Mouse (Mus musculus): ENCODE measurements around the gene Izumo1. TPM values are rescaled to one million over a fixed set of nuclear protein-coding genes. Genes with fewer than 3 reads are reported as not detected.
A peak's percentile ranks its signal among the peaks of the same experiment; 100 is the strongest.

Gene Izumo1
- polyA plus RNA-seq, 1 experiment from 2014 or later = 0.35 TPM

DNA sequence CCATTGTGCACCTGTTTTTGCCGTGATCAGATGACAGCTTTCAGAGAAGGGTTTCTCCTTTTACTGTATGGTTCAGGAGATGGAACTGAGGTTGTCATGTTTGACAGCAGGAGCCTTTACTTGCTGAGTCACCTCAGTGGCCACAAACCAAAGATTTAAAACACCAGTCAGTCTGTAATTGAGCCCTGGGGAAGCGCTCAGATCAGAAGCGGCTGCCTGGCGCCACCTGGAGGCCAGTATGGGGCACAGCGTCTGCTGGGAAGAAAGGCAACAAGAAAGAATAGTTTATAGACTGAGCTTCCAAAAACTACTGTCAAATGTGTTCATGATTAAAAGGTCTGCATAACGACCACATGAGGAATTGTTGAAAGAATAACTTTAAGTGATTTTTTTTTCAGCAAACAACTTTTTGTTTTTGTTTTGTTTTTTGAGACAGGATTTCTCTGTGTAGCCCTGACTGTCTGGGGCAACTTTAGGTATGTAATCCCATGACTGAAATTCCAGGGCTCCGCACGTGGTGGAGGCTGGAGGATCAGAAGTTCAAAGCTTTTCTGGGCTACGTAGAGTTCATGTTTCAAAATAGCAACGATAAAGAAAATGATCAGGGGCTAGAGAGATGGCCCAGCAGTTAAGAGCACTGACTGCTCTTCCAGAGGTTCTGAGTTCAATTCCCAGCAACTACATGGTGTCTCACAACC lies 28.3 kb upstream of the Izumo1 start:
- no peaks in the 10 kb centered on the region for H3K27me3 ChIP-seq
- no peak overlapping the region for H3K27ac ChIP-seq
- no peak overlapping the region for H3K9ac ChIP-seq
- H3K4me1 ChIP-seq (replicated peaks) = peaks cover 3% of the 10 kb centered on the region
- 16% methylated on average over 10 of the region's 10 CpGs for WGBS
- H3K4me3 ChIP-seq = no peak overlapping the region
- H3K9me3 ChIP-seq (replicated peaks) = no peaks in the 10 kb centered on the region
- H3K36me3 ChIP-seq = no peaks in the 10 kb centered on the region
- no peak overlapping the region for H3K4me2 ChIP-seq
- ATAC-seq (replicated peaks; ENCODE audit: insufficient number of reproducible peaks, insufficient read depth, low FRiP score, low read depth) = no peak

DNA sequence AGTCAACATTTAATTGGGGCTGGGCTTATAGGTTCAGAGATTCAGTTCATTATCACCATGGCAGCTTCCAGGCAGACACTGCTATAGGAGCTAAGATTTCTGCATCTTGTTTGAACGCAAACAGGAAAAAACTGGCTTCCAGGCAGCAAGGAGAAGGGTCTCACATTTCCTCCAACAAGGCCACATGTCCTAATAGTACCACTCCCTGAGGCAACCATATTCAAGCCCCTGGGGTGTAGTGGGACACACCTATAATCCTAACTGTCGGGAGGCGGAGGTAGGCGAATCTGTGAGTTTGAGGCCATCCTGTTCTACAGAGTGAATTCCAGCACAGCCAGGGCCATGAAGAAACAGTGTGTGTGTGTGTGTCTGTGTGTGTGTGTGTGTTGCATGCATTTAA lies 26.4 kb upstream of the Izumo1 start:
- Histone ChIP-seq H3K27ac (no peak overlapping the region), H3K4me2 (no peak overlapping the region), H3K9me3 (replicated peaks) (no peaks in the 10 kb centered on the region), H3K27me3 (no peaks in the 10 kb centered on the region), H3K4me1 (replicated peaks) (peaks cover 5% of the 10 kb centered on the region), H3K4me3 (no peak overlapping the region), H3K9ac (no peak overlapping the region), H3K36me3 (no peaks in the 10 kb centered on the region)
- no peak for ATAC-seq (replicated peaks; ENCODE audit: insufficient number of reproducible peaks, insufficient read depth, low FRiP score, low read depth)
- 79% methylated on average over 4 of the region's 4 CpGs for WGBS

DNA sequence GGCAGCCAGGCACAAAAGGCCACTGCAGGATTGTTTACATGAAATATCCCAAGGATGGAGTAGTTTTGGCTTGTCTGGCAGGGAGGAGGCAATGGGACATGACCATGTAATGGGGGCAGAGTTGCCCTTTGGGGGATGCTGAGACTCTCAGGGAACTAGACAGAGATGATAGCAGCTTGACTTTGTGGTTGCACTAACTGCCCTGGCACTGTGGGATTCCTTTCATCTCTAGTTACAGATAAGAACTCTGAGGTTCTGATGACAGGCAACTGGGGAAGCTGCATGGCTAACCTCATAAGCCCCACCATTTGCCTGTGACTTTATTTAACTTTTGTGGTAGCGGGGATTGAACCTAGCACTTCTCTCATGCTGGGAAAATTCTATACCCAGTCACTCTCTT lies 25.5 kb upstream of the Izumo1 start:
- no peaks in the 10 kb centered on the region for H3K9me3 ChIP-seq (replicated peaks)
- ATAC-seq (replicated peaks; ENCODE audit: insufficient number of reproducible peaks, insufficient read depth, low FRiP score, low read depth) = no peak
- 48% methylated on average over 1 of the region's 1 CpGs for WGBS
- H3K4me2 ChIP-seq = no peak overlapping the region
- H3K4me3 ChIP-seq = no peak overlapping the region
- peaks cover 5% of the 10 kb centered on the region for H3K4me1 ChIP-seq (replicated peaks)
- H3K27me3 ChIP-seq = no peaks in the 10 kb centered on the region
- H3K36me3 ChIP-seq = no peaks in the 10 kb centered on the region
- no peak overlapping the region for H3K9ac ChIP-seq
- no peak overlapping the region for H3K27ac ChIP-seq

GRCm38 (mm10) chr7:45597013-45597412 lies 24.6 kb upstream of the Izumo1 start:
- ATAC-seq (replicated peaks; ENCODE audit: insufficient number of reproducible peaks, insufficient read depth, low FRiP score, low read depth) = no peak
- Histone ChIP-seq H3K4me2 (no peak overlapping the region), H3K9ac (no peak overlapping the region), H3K27ac (no peak overlapping the region), H3K4me1 (replicated peaks) (peaks cover 5% of the 10 kb centered on the region), H3K4me3 (no peak overlapping the region), H3K27me3 (no peaks in the 10 kb centered on the region), H3K9me3 (replicated peaks) (no peaks in the 10 kb centered on the region), H3K36me3 (no peaks in the 10 kb centered on the region)
- 83% methylated on average over 5 of the region's 5 CpGs for WGBS

DNA sequence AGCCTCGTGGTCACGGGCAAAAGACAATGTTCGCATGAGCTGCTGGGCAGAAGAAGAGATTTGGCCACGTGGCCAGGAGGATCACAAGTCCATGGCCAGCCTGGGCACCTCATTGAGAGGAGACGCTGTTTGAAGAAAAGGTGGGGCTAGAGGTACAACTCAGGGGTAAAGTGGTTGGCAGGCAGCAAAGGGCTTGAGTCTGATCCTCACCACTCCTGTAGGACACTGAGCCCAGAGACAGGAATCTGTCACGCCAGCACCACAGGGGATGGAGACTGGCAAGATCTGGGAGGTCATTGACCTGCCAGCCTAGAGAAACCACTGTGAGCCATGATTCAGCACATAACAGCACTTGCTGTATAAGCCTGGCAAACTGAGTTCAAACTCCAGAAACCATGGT lies 24.1 kb upstream of the Izumo1 start:
- peaks cover 5% of the 10 kb centered on the region for H3K4me1 ChIP-seq (replicated peaks)
- H3K9me3 ChIP-seq (replicated peaks) = no peaks in the 10 kb centered on the region
- H3K36me3 ChIP-seq = no peaks in the 10 kb centered on the region
- no peak overlapping the region for H3K4me3 ChIP-seq
- no peak overlapping the region for H3K27ac ChIP-seq
- no peak for ATAC-seq (replicated peaks; ENCODE audit: insufficient number of reproducible peaks, insufficient read depth, low FRiP score, low read depth)
- no peaks in the 10 kb centered on the region for H3K27me3 ChIP-seq
- H3K4me2 ChIP-seq = no peak overlapping the region
- 89% methylated on average over 6 of the region's 6 CpGs for WGBS
- H3K9ac ChIP-seq = no peak overlapping the region

- ATAC-seq (replicated peaks; ENCODE audit: insufficient number of reproducible peaks, insufficient read depth, low FRiP score, low read depth) = no peak
- no peak overlapping the region for H3K4me3 ChIP-seq
- H3K27ac ChIP-seq = no peak overlapping the region
- no peaks in the 10 kb centered on the region for H3K27me3 ChIP-seq
- H3K9me3 ChIP-seq (replicated peaks) = no peaks in the 10 kb centered on the region
- no peaks in the 10 kb centered on the region for H3K36me3 ChIP-seq
- 0 out of 2 replicates have a peak overlapping the region, but pooled peaks have one; percentile 5 for H3K9ac ChIP-seq
- WGBS = 37% methylated on average over 18 of the region's 18 CpGs
- no peak overlapping the region for H3K4me2 ChIP-seq
- H3K4me1 ChIP-seq (replicated peaks) = peaks cover 5% of the 10 kb centered on the region
Measured at GRCm38 (mm10) chr7:45598960-45599879, 22.4 kb upstream of the Izumo1 start.

GRCm38 (mm10) chr7:45605704-45606289 lies 15.8 kb upstream of the Izumo1 start:
- no peak for ATAC-seq (replicated peaks; ENCODE audit: insufficient number of reproducible peaks, insufficient read depth, low FRiP score, low read depth)
- H3K36me3 ChIP-seq = no peaks in the 10 kb centered on the region
- no peak overlapping the region for H3K4me2 ChIP-seq
- H3K9me3 ChIP-seq (replicated peaks) = no peaks in the 10 kb centered on the region
- no peak overlapping the region for H3K9ac ChIP-seq
- H3K4me1 ChIP-seq (replicated peaks) = no peaks in the 10 kb centered on the region
- no peak overlapping the region for H3K27ac ChIP-seq
- no peaks in the 10 kb centered on the region for H3K27me3 ChIP-seq
- no peak overlapping the region for H3K4me3 ChIP-seq
- WGBS = 69% methylated on average over 9 of the region's 9 CpGs

DNA sequence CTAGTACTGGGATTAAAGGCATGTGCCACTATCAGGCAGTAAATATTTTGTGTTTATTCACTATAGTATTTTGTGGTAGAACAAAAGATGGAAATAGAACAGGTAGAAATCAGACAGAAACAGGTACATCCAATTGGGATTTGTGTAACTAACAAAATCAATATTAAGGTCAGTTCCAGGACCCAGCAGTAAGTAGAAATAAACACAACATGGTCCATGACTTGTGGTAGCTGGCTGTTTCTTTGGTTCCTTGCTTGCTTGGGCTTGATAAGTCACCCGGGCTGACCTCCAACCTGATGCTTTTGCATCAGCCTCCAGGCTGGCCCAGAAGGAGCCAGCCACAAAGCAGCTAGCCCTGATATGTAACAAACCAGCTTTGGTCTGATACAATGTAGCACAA lies 12.1 kb upstream of the Izumo1 start:
- Histone ChIP-seq H3K9ac (no peak overlapping the region), H3K27me3 (no peaks in the 10 kb centered on the region), H3K27ac (no peak overlapping the region), H3K4me2 (no peak overlapping the region), H3K4me3 (no peak overlapping the region), H3K4me1 (replicated peaks) (0 out of 2 replicates have a peak, but pooled peaks cover under 1% of the 10 kb centered on the region), H3K36me3 (no peaks in the 10 kb centered on the region), H3K9me3 (replicated peaks) (no peaks in the 10 kb centered on the region)
- WGBS = 59% methylated on average over 1 of the region's 1 CpGs
- no peak for ATAC-seq (replicated peaks; ENCODE audit: insufficient number of reproducible peaks, insufficient read depth, low FRiP score, low read depth)

DNA sequence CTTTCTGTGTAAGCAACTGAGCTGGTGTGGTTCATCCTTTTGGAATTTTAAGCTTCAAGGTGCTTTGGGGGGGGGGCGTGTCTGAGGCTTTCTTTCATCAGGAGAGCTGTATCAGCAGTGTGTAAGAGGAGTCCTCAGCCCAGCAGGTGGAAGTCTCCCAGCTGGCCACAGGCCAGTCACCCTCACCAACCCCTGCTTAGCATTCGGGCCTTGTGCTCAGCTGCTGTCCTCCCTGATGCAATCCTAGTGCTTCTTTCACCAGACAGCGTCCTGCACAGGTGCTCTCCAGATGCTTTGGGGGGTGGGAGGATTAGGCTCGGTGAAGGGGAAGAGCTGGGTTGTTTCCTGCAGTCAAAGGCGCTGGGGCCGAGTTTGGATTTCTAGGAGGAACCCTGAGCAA lies 5.3 kb upstream of the Izumo1 start:
- 24% methylated on average over 6 of the region's 6 CpGs for WGBS

DNA sequence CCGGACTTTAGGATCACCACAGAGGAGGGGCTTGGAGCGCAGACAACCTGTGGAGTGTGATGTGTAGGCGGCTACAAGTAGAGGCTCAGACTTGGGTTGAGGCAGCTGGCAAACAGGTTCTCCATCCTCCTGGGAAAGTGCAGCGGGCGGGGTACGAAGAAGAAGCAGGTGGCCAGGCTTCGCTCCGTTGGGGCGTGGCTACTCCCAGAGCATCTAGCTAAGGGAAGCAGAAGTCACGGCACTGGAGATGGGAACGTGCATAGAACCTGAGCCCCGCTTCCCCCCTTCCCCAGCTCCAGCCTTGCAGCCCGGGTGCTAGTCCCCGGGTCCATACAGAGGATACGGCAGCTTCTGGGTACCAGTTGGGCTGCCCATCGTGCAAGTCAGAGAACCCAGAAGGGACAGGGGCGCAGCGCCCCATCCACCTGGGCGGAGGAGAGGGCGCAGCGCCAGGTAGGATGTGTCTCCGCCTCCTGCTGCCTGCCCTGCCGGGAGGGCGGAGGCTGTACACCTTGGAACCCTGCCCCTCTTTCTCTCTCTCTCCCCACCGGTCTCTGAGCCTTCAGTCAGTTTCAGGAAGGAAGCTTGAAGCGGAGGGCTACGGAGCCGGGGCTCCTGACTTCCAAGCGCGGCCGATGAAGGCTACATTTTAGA lies 4.4 kb upstream of the Izumo1 start, which contains the start of gene Fut1:
TSS of gene Fut1 (plus strand) at position 248 of the 654 bp plus-strand sequence.
- 12% methylated on average over 31 of the region's 31 CpGs for WGBS
- H3K4me1 ChIP-seq (replicated peaks) = peaks cover 12% of the 10 kb centered on the region
- no peak within 1 kb of the TSS for H3K9ac ChIP-seq
- H3K4me2 ChIP-seq = peak within 1 kb of the TSS; percentile 33; the same call in 1 of the 2 replicates
- H3K27ac ChIP-seq = no peak within 1 kb of the TSS; the same call in 1 of the 2 replicates
- H3K36me3 ChIP-seq = no peaks in the 10 kb centered on the region
- no peaks in the 10 kb centered on the region for H3K9me3 ChIP-seq (replicated peaks)
- H3K4me3 ChIP-seq = peak within 1 kb of the TSS; percentile 15; the same call in 1 of the 2 replicates
- no peak for ATAC-seq (replicated peaks; ENCODE audit: insufficient number of reproducible peaks, insufficient read depth, low FRiP score, low read depth)
- peaks cover 49% of the 10 kb centered on the region for H3K27me3 ChIP-seq

More for the DNA sequence above, 5.3 kb upstream of the Izumo1 start:
- H3K4me3 ChIP-seq = no peak overlapping the region
- H3K9me3 ChIP-seq (replicated peaks) = no peaks in the 10 kb centered on the region
- H3K4me2 ChIP-seq = no peak overlapping the region
- H3K36me3 ChIP-seq = no peaks in the 10 kb centered on the region
- peaks cover 49% of the 10 kb centered on the region for H3K27me3 ChIP-seq
- H3K27ac ChIP-seq = no peak overlapping the region
- no peak for ATAC-seq (replicated peaks; ENCODE audit: insufficient number of reproducible peaks, insufficient read depth, low FRiP score, low read depth)
- peaks cover 12% of the 10 kb centered on the region for H3K4me1 ChIP-seq (replicated peaks)
- no peak overlapping the region for H3K9ac ChIP-seq

GRCm38 (mm10) chr7:45618316-45618715 lies 3.3 kb upstream of the Izumo1 start:
- Histone ChIP-seq H3K9me3 (replicated peaks) (no peaks in the 10 kb centered on the region), H3K4me1 (replicated peaks) (peaks cover 12% of the 10 kb centered on the region), H3K27me3 (peaks cover 49% of the 10 kb centered on the region), H3K4me2 (no peak overlapping the region), H3K36me3 (no peaks in the 10 kb centered on the region), H3K9ac (no peak overlapping the region), H3K27ac (no peak overlapping the region), H3K4me3 (no peak overlapping the region)
- WGBS = 67% methylated on average over 5 of the region's 5 CpGs
- ATAC-seq (replicated peaks; ENCODE audit: insufficient number of reproducible peaks, insufficient read depth, low FRiP score, low read depth) = no peak
